Mouse (Mus musculus): ENCODE measurements around the gene Zfp9. TPM values are rescaled to one million over a fixed set of nuclear protein-coding genes. Genes with fewer than 3 reads are reported as not detected.
A peak's percentile ranks its signal among the peaks of the same experiment; 100 is the strongest.

The Zfp9 gene
- 1.1 and 1.4 TPM in 2 replicates for polyA plus RNA-seq (2015; fragmentation: Nextera tagmentation; extraction: Ambion mirVana)

GRCm38 (mm10) chr6:118478957-118479708 lies at the start of gene Zfp9:
Zfp9 (minus strand) TSS chr6:118479320.
- Histone ChIP-seq H3K9me3 (replicated peaks; ENCODE audit: control insufficient read depth, low read length) (no peaks in the 10 kb centered on the region), H3K9ac (ENCODE audit: low read depth, low read length) (peak within 1 kb of the TSS; percentile 43), H3K4me3 (ENCODE audit: low read depth, low read length) (peak within 1 kb of the TSS; percentile 58), H3K36me3 (ENCODE audit: control insufficient read depth, insufficient read depth) (no peaks in the 10 kb centered on the region), H3K27ac (ENCODE audit: low read length) (no peak within 1 kb of the TSS), H3K4me2 (ENCODE audit: low read depth, low read length) (peak within 1 kb of the TSS; percentile 69), H3K27me3 (ENCODE audit: control insufficient read depth, insufficient read depth, low read depth, low read length) (peaks cover 17% of the 10 kb centered on the region), H3K4me1 (ENCODE audit: control insufficient read depth, low read depth, low read length) (no peaks in the 10 kb centered on the region)
- ATAC-seq (ENCODE audit: low read depth), result peak; percentile 95
- 2% methylated on average over 39 of the region's 57 CpGs for WGBS (ENCODE audit: insufficient replicate concordance)

DNA sequence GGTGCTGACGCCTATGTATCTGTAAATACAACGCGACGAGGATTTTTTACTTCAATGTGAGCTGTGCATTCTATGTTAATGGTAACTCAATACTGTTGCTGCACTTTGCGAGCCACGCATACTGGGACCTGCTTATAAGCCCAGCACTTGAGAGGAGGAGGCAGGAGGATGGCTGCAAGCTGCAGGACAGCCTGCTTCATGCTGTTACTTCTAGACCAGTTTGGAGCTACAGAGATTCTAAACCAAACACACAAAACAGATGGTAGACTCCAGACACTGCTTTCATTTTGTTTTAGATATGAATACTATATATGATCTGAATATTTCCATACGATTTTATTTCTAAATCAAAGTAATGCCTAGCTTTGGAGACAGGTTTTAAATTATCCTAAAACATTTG lies 41.5 kb upstream of the Zfp9 start:
- ATAC-seq (ENCODE audit: low read depth), result no peak
- H3K9me3 ChIP-seq (replicated peaks; ENCODE audit: control insufficient read depth, low read length), result no peaks in the 10 kb centered on the region
- no peaks in the 10 kb centered on the region for H3K27me3 ChIP-seq (ENCODE audit: control insufficient read depth, insufficient read depth, low read depth, low read length)
- H3K27ac ChIP-seq (ENCODE audit: low read length), result no peak overlapping the region
- H3K4me3 ChIP-seq (ENCODE audit: low read depth, low read length), result no peak overlapping the region
- H3K9ac ChIP-seq (ENCODE audit: low read depth, low read length), result no peak overlapping the region
- H3K4me2 ChIP-seq (ENCODE audit: low read depth, low read length), result no peak overlapping the region
- peaks cover 12% of the 10 kb centered on the region; the same call in 1 of the 2 replicates for H3K36me3 ChIP-seq (ENCODE audit: control insufficient read depth, insufficient read depth)
- no peaks in the 10 kb centered on the region for H3K4me1 ChIP-seq (ENCODE audit: control insufficient read depth, low read depth, low read length)
- whole genome bisulfite sequencing (ENCODE audit: insufficient replicate concordance), result 78% methylated on average over 7 of the region's 7 CpGs

- no peak for ATAC-seq (ENCODE audit: low read depth)
- Histone ChIP-seq H3K4me1 (ENCODE audit: control insufficient read depth, low read depth, low read length) (no peaks in the 10 kb centered on the region), H3K27me3 (ENCODE audit: control insufficient read depth, insufficient read depth, low read depth, low read length) (no peaks in the 10 kb centered on the region), H3K36me3 (ENCODE audit: control insufficient read depth, insufficient read depth) (peaks cover 4% of the 10 kb centered on the region), H3K9ac (ENCODE audit: low read depth, low read length) (no peak overlapping the region), H3K4me2 (ENCODE audit: low read depth, low read length) (no peak overlapping the region), H3K4me3 (ENCODE audit: low read depth, low read length) (no peak overlapping the region), H3K9me3 (replicated peaks; ENCODE audit: control insufficient read depth, low read length) (no peaks in the 10 kb centered on the region), H3K27ac (ENCODE audit: low read length) (no peak overlapping the region)
- WGBS (ENCODE audit: insufficient replicate concordance), result 74% methylated on average over 12 of the region's 12 CpGs
Measured at GRCm38 (mm10) chr6:118513335-118514012, 34.4 kb upstream of the Zfp9 start.

GRCm38 (mm10) chr6:118499010-118499409 lies 19.9 kb upstream of the Zfp9 start:
- no peak overlapping the region for H3K9ac ChIP-seq (ENCODE audit: low read depth, low read length)
- WGBS (ENCODE audit: insufficient replicate concordance), result 49% methylated on average over 7 of the region's 7 CpGs
- H3K27me3 ChIP-seq (ENCODE audit: control insufficient read depth, insufficient read depth, low read depth, low read length), result no peaks in the 10 kb centered on the region
- ATAC-seq (ENCODE audit: low read depth), result no peak
- H3K4me2 ChIP-seq (ENCODE audit: low read depth, low read length), result no peak overlapping the region
- no peaks in the 10 kb centered on the region for H3K4me1 ChIP-seq (ENCODE audit: control insufficient read depth, low read depth, low read length)
- H3K9me3 ChIP-seq (replicated peaks; ENCODE audit: control insufficient read depth, low read length), result no peaks in the 10 kb centered on the region
- no peak overlapping the region for H3K4me3 ChIP-seq (ENCODE audit: low read depth, low read length)
- no peak overlapping the region for H3K27ac ChIP-seq (ENCODE audit: low read length)
- no peaks in the 10 kb centered on the region; the same call in 1 of the 2 replicates for H3K36me3 ChIP-seq (ENCODE audit: control insufficient read depth, insufficient read depth)

- Histone ChIP-seq H3K4me1 (ENCODE audit: control insufficient read depth, low read depth, low read length) (no peaks in the 10 kb centered on the region), H3K27ac (ENCODE audit: low read length) (no peak overlapping the region), H3K9ac (ENCODE audit: low read depth, low read length) (no peak overlapping the region), H3K27me3 (ENCODE audit: control insufficient read depth, insufficient read depth, low read depth, low read length) (peaks cover 17% of the 10 kb centered on the region), H3K36me3 (ENCODE audit: control insufficient read depth, insufficient read depth) (no peaks in the 10 kb centered on the region), H3K4me3 (ENCODE audit: low read depth, low read length) (no peak overlapping the region), H3K9me3 (replicated peaks; ENCODE audit: control insufficient read depth, low read length) (no peaks in the 10 kb centered on the region), H3K4me2 (ENCODE audit: low read depth, low read length) (no peak overlapping the region)
- 69% methylated on average over 1 of the region's 1 CpGs for WGBS (ENCODE audit: insufficient replicate concordance)
- ATAC-seq (ENCODE audit: low read depth), result no peak
Measured at GRCm38 (mm10) chr6:118482125-118482524, 3.0 kb upstream of the Zfp9 start.

DNA sequence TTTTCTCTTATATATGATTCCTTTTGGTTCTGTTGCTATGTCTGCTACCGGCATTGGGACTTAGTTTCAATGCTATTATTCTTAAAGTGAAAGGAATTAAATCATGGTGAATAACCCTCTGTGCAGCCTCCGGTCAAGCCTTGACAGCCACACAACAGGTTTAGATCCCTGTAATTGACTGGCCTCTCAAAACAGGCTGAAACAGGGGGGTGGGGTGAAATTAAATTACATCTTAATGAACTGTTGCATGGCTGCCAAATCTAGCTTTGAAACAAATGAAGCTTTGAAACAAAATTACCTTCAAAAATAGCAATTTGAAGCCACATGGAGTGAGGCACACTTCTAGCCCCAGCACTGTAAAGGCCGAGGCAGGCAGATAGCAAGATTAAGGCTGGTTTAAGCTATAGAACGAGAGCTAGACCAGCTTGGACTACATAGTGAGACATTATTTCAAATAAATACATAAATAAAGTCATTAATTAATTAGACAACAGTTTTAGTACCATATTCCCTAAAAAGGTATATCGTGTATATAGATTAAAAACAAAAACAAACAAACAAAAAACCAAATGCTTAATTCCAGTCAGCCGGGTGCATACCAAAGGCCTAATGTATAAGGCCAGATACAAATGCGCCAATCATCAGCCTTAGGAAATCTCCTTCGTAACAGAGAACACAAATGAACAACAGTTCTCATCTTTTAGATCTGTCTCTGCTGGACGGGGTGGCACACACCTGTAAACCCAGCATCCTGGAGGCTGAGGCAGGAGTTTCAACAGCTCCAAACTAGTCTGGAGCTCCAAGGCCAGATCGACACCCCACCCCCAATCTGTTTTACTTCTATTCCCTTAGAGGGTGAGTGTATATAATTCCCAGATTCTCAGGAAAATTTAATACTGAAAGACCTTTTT lies 990 bp downstream of the Zfp9 start:
- WGBS (ENCODE audit: insufficient replicate concordance), result 49% methylated on average over 10 of the region's 10 CpGs
- Histone ChIP-seq H3K4me3 (ENCODE audit: low read depth, low read length) (peak overlapping the region; percentile 58), H3K9me3 (replicated peaks; ENCODE audit: control insufficient read depth, low read length) (no peaks in the 10 kb centered on the region), H3K4me2 (ENCODE audit: low read depth, low read length) (peak overlapping the region; percentile 69), H3K36me3 (ENCODE audit: control insufficient read depth, insufficient read depth) (no peaks in the 10 kb centered on the region), H3K4me1 (ENCODE audit: control insufficient read depth, low read depth, low read length) (no peaks in the 10 kb centered on the region), H3K27ac (ENCODE audit: low read length) (no peak overlapping the region), H3K9ac (ENCODE audit: low read depth, low read length) (0 out of 2 replicates have a peak overlapping the region, but pooled peaks have one; percentile 22), H3K27me3 (ENCODE audit: control insufficient read depth, insufficient read depth, low read depth, low read length) (peaks cover 17% of the 10 kb centered on the region)
- ATAC-seq (ENCODE audit: low read depth), result no peak

DNA sequence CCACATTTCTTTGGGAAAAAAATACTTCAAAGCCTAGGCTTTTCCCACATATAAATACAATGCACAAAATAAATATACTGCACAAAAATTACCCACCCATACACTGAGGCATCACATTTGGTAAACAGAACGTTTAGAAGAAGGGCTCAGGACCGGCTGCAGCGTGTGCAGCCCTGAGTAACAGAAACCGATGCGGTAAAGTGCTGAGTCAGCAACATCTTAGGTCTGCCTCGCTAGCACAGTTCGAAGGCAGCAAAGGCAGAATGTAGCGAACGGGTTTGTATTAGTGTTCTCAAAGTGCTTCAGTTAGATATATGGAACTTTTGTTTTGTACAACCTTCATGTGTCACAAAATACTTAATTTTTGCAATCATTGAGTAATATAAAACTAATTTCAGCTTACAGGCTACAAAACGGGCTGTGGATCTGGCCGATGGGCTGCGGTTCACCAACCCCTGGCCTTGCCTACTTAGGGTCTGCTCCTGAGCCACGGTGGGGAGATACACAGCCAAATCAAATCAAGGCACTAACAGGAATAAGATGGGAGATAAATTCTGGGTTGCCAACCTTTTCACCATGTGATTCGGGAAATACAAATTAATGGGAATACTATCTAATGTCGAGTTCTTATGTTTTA lies 16.9 kb downstream of the Zfp9 start:
- Histone ChIP-seq H3K9me3 (replicated peaks; ENCODE audit: control insufficient read depth, low read length) (no peaks in the 10 kb centered on the region), H3K4me3 (ENCODE audit: low read depth, low read length) (no peak overlapping the region), H3K27ac (ENCODE audit: low read length) (no peak overlapping the region), H3K4me2 (ENCODE audit: low read depth, low read length) (no peak overlapping the region), H3K4me1 (ENCODE audit: control insufficient read depth, low read depth, low read length) (no peaks in the 10 kb centered on the region), H3K9ac (ENCODE audit: low read depth, low read length) (no peak overlapping the region), H3K36me3 (ENCODE audit: control insufficient read depth, insufficient read depth) (no peaks in the 10 kb centered on the region), H3K27me3 (ENCODE audit: control insufficient read depth, insufficient read depth, low read depth, low read length) (no peaks in the 10 kb centered on the region)
- 72% methylated on average over 15 of the region's 15 CpGs for WGBS (ENCODE audit: insufficient replicate concordance)
- no peak for ATAC-seq (ENCODE audit: low read depth)

DNA sequence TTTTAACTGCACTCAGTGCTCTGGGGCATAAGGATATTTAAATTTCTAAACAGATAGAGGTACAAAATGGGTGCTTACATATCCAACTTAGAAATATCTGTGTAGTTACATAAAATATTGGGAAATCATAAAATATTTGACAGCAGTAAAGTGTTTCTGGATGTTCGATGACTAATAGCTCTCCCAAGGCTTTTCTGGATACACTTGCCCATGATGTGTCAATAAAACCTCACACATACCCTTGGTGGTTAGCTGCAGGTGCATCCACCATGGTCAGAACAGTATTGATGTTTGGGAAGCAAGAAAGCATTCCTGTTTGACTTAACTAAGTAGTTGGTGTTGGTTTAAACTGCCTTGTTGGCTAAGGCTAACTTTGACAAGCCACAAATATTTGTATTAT lies 21.4 kb downstream of the Zfp9 start:
- ATAC-seq (ENCODE audit: low read depth), result no peak
- H3K4me1 ChIP-seq (ENCODE audit: control insufficient read depth, low read depth, low read length), result no peaks in the 10 kb centered on the region; the same call in none of the 2 replicates
- no peaks in the 10 kb centered on the region for H3K9me3 ChIP-seq (replicated peaks; ENCODE audit: control insufficient read depth, low read length)
- H3K9ac ChIP-seq (ENCODE audit: low read depth, low read length), result no peak overlapping the region
- no peak overlapping the region for H3K27ac ChIP-seq (ENCODE audit: low read length)
- no peak overlapping the region for H3K4me3 ChIP-seq (ENCODE audit: low read depth, low read length)
- H3K27me3 ChIP-seq (ENCODE audit: control insufficient read depth, insufficient read depth, low read depth, low read length), result no peaks in the 10 kb centered on the region
- 57% methylated on average over 1 of the region's 1 CpGs for WGBS (ENCODE audit: insufficient replicate concordance)
- no peaks in the 10 kb centered on the region for H3K36me3 ChIP-seq (ENCODE audit: control insufficient read depth, insufficient read depth)
- H3K4me2 ChIP-seq (ENCODE audit: low read depth, low read length), result no peak overlapping the region
